Mouse (Mus musculus) bone marrow, adult 2 months (tissue): ENCODE results near the gene Macrod2. TPM values are rescaled to one million over a fixed set of nuclear protein-coding genes. Genes with fewer than 3 reads are reported as not detected.

Source experiments
- H3K27ac ChIP-seq: fragments of 200-500 bp; 2 replicates; pipeline ENCODE4 v1.5.1; 2012; ENCODE audit warnings: low read depth, mild to moderate bottlenecking, control low read depth, inconsistent platforms, low read length; ENCODE audit not compliant: control insufficient read depth, poor library complexity, insufficient read depth
- H3K4me1 ChIP-seq: fragments of 200-500 bp; 2 replicates; pipeline ENCODE4 v1.6.1; 2011; ENCODE audit warnings: low read length; ENCODE audit not compliant: control insufficient read depth, insufficient read depth
- H3K4me3 ChIP-seq: fragments of 200-500 bp; replicated peaks from 2 replicates; pipeline ENCODE3; 2011; ENCODE audit warnings: mild to moderate bottlenecking, low read depth, low read length, control low read depth; ENCODE audit not compliant: control insufficient read depth
- CTCF ChIP-seq: fragments of 200-500 bp; IDR thresholded peaks from 2 replicates; pipeline ENCODE4 v1.5.1; 2011; ENCODE audit warnings: low read length, control low read depth; ENCODE audit not compliant: control insufficient read depth, insufficient read depth
- POLR2A ChIP-seq: fragments of 200-500 bp; IDR thresholded peaks from 2 replicates; pipeline ENCODE4 v1.6.1; 2011; ENCODE audit warnings: low read depth, mild to moderate bottlenecking, control low read depth, low read length, borderline replicate concordance; ENCODE audit not compliant: control insufficient read depth
- WGBS: fragments of 180-500 bp; shearing (Covaris S2); methylation state at CpG from one replicate; pipeline ENCODE4 v1.1.7; 2018; 5-methylcytosine and 5-hydroxymethylcytosine counted together
- polyA plus RNA-seq: library from polyadenylated mRNA; stranded (reverse); fragments of >200 nt; gene quantifications from 2 replicates; pipeline ENCODE4 v1.2.4, GENCODE M21; 2011; ENCODE audit warnings: low replicate concordance; ENCODE audit not compliant: missing spikeins, insufficient read depth, insufficient read length

Gene Macrod2
- polyA plus RNA-seq, 1 experiment: 2.8 TPM

- H3K27ac ChIP-seq: no peak overlapping the region
- 86% methylated on average over 5 of the region's 5 CpGs for WGBS
- H3K4me3 ChIP-seq: no peak overlapping the region
- TF ChIP-seq POLR2A (no peak), CTCF (no peak)
- H3K4me1 ChIP-seq: no peaks in the 10 kb centered on the region
Observed at GRCm38 (mm10) chr2:140847817-140848428, 452.8 kb downstream of the Macrod2 start.

GRCm38 (mm10) chr2:140853538-140853937, 458.4 kb downstream of the Macrod2 start:
- Histone ChIP-seq H3K4me3 (no peak overlapping the region), H3K4me1 (no peaks in the 10 kb centered on the region), H3K27ac (no peak overlapping the region)
- 36% methylated on average over 9 of the region's 9 CpGs for WGBS
- TF ChIP-seq POLR2A (no peak), CTCF (no peak)

GRCm38 (mm10) chr2:140861356-140861755, 466.2 kb downstream of the Macrod2 start:
- TF ChIP-seq CTCF: no peak
- no peak for TF ChIP-seq POLR2A
- no peak overlapping the region for H3K4me3 ChIP-seq
- H3K27ac ChIP-seq: no peak overlapping the region
- H3K4me1 ChIP-seq: no peaks in the 10 kb centered on the region
- 70% methylated on average over 1 of the region's 1 CpGs for WGBS

- 65% methylated on average over 4 of the region's 4 CpGs for WGBS
- no peaks in the 10 kb centered on the region for H3K4me1 ChIP-seq
- no peak overlapping the region for H3K27ac ChIP-seq
- H3K4me3 ChIP-seq: no peak overlapping the region
- no peak for TF ChIP-seq POLR2A
- TF ChIP-seq CTCF: no peak
Observed at GRCm38 (mm10) chr2:140862736-140863135, 467.6 kb downstream of the Macrod2 start.

GRCm38 (mm10) chr2:140865636-140866035, 470.5 kb downstream of the Macrod2 start:
- WGBS: 84% methylated on average over 1 of the region's 1 CpGs
- TF ChIP-seq CTCF: no peak
- TF ChIP-seq POLR2A: no peak
- Histone ChIP-seq H3K4me3 (no peak overlapping the region), H3K4me1 (no peaks in the 10 kb centered on the region), H3K27ac (no peak overlapping the region)

GRCm38 (mm10) chr2:140867116-140867515, 472.0 kb downstream of the Macrod2 start:
- WGBS: 78% methylated on average over 5 of the region's 5 CpGs
- Histone ChIP-seq H3K27ac (no peak overlapping the region), H3K4me1 (no peaks in the 10 kb centered on the region), H3K4me3 (no peak overlapping the region)
- no peak for TF ChIP-seq POLR2A
- no peak for TF ChIP-seq CTCF

- no peak overlapping the region for H3K27ac ChIP-seq
- no peak overlapping the region for H3K4me3 ChIP-seq
- no peak for TF ChIP-seq POLR2A
- no peak for TF ChIP-seq CTCF
- no peaks in the 10 kb centered on the region for H3K4me1 ChIP-seq
Observed at GRCm38 (mm10) chr2:140885176-140885575, 490.1 kb downstream of the Macrod2 start.

GRCm38 (mm10) chr2:140890683-140891082, 495.6 kb downstream of the Macrod2 start:
- H3K27ac ChIP-seq: no peak overlapping the region
- no peak for TF ChIP-seq POLR2A
- TF ChIP-seq CTCF: no peak

GRCm38 (mm10) chr2:140896396-140897082, 501.4 kb downstream of the Macrod2 start:
- TF ChIP-seq CTCF (no peak), POLR2A (no peak)
- WGBS: 74% methylated on average over 3 of the region's 3 CpGs
- no peaks in the 10 kb centered on the region for H3K4me1 ChIP-seq
- no peak overlapping the region for H3K27ac ChIP-seq
- H3K4me3 ChIP-seq: no peak overlapping the region

More at GRCm38 (mm10) chr2:140890683-140891082, 495.6 kb downstream of the Macrod2 start:
- no peak overlapping the region for H3K4me3 ChIP-seq
- H3K4me1 ChIP-seq: no peaks in the 10 kb centered on the region
